10 mouse cellular contexts compared by ENCODE assay signal in the genomic region with DNA sequence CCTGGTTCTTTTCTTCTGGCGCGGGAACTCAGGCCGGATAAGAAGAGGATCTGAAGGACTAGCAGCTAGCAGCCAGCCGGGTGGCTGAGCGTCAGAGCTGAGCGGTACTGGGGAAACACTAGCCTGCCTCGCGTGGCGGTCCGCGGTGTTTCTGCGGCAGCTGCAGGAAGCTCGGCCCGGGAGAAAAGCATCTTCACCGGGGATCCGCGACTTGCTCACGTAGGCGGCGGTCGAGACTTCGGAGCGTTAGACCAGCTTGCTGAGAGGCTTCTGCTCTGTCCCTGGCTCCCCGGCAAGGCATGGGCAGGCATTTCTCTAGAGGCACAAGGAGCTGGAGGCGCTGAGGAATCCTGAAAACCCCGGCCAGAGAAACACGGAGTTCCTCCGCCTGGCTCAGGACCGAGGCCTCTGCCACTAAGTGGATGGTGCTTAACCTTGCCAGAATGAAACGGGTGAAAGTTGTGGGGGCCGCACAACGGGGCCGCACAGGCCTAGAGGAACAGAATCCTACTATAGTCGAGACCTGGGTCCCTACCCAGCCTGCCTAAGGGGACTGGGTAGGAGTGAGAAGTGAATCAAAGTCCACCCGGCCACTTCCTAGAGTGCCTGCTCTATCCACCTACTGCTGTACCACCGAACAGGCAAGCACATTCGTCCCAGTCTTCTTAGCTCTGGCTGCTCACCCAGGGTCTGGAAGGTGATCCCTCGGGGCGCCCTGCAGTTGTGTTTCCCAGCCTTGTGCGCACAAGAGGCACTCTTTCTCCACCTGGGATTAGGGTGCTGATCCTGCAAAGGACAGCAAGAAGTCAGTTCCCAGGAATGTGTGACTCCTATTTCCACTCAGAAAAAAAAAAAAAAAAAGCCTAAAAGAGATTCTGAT. TPM values are rescaled to one million over a fixed set of nuclear protein-coding genes. Genes with fewer than 3 reads are reported as not detected.
A peak's percentile ranks its signal among the peaks of the same experiment; 100 is the strongest.
DNase-seq lines count a peak whose midpoint lies in the region; ATAC-seq and TF ChIP-seq lines count a peak whose summit lies in the region.
"Had no signal": no experiment of that assay in that cellular context is flagged by ENCODE, and none has a peak within 500 bp of the region (broad histone marks: within the 10 kb centered on the region; RNA-seq: fewer than 3 reads in every experiment).

No protein-coding gene starts in this region.

- no peak overlapping the region for H3K4me2 ChIP-seq in lung, postnatal 0 days (replicated peaks; ENCODE audit: low read depth, low read length)
- H3K4me2 ChIP-seq in neural tube, embryonic 14.5 days (ENCODE audit: low read depth, low read length), result 0 out of 2 replicates have a peak overlapping the region, but pooled peaks have one; percentile 12

- 0 out of 2 replicates have a peak, but pooled peaks have one; percentile 14 for ATAC-seq in lung, postnatal 0 days
- peak; percentile 42; the same call in 1 of the 2 replicates for ATAC-seq in neural tube, embryonic 14.5 days (ENCODE audit: low read depth)

- no peak overlapping the region for H3K9ac ChIP-seq in lung, postnatal 0 days (replicated peaks; ENCODE audit: low read depth)
- no peak overlapping the region for H3K9ac ChIP-seq in neural tube, embryonic 14.5 days (replicated peaks; ENCODE audit: low read depth, low read length)
- H3K9ac ChIP-seq: liver, embryonic 14.5 days had no signal

- no peak for TF ChIP-seq EP300 in lung, postnatal 0 days (IDR thresholded peaks at IDR 0.05)

- peaks cover 71% of the 10 kb centered on the region for H3K27me3 ChIP-seq in lung, postnatal 0 days (replicated peaks; ENCODE audit: insufficient read depth, low read length)
- peaks cover 47% of the 10 kb centered on the region for H3K27me3 ChIP-seq in neural tube, embryonic 14.5 days (ENCODE audit: control insufficient read depth, insufficient read depth, low read length)

- peak; percentile 7 to 13 for DNase-seq in adrenal gland, postnatal 36 days
- no peak for DNase-seq in adrenal gland, adult 2 months
- no peak for DNase-seq in lung, postnatal 0 days (ENCODE audit: low spot score)
- DNase-seq in lung, adult 2 months, result no peak
- DNase-seq in induced T-regulatory cell, adult 2 months (ENCODE audit: low read depth), result peak; percentile 27
- DNase-seq in layer of hippocampus, adult 9-11 months, result no peak
- DNase-seq in kidney, adult 8-10 months, result no peak

- H3K9me3 ChIP-seq in lung, postnatal 0 days (ENCODE audit: low read length), result no peaks in the 10 kb centered on the region
- H3K9me3 ChIP-seq in neural tube, embryonic 14.5 days (ENCODE audit: control insufficient read depth, low read length), result no peaks in the 10 kb centered on the region

- no peak overlapping the region for H3K27ac ChIP-seq in lung, postnatal 0 days (ENCODE audit: low read length)
- H3K27ac ChIP-seq in neural tube, embryonic 14.5 days (ENCODE audit: low read depth, low read length), result no peak overlapping the region
- H3K27ac ChIP-seq: liver, embryonic 14.5 days had no signal

- TF ChIP-seq POLR2A in lung, adult 2 months (IDR thresholded peaks at IDR 0.05; ENCODE audit: borderline replicate concordance, extremely low read depth, low read depth, low read length), result no peak

- no peak overlapping the region for H3K4me3 ChIP-seq in lung, postnatal 0 days (ENCODE audit: low read depth, low read length)
- no peak overlapping the region for H3K4me3 ChIP-seq in lung, adult 2 months (replicated peaks; ENCODE audit: extremely low read depth, low read depth, low read length)
- no peak overlapping the region for H3K4me3 ChIP-seq in neural tube, embryonic 14.5 days (ENCODE audit: low read depth, low read length)

- H3K4me1 ChIP-seq in lung, postnatal 0 days (ENCODE audit: insufficient read depth, low read depth, low read length), result peaks cover 17% of the 10 kb centered on the region
- H3K4me1 ChIP-seq in lung, adult 2 months (ENCODE audit: control insufficient read depth, insufficient read depth, low read length), result peaks cover 11% of the 10 kb centered on the region
- H3K4me1 ChIP-seq in neural tube, embryonic 14.5 days (ENCODE audit: control insufficient read depth, insufficient read depth, low read length), result peaks cover 17% of the 10 kb centered on the region

- peak; percentile 25; the same call in 1 of the 2 replicates for TF ChIP-seq CTCF in lung, postnatal 0 days (IDR thresholded peaks at IDR 0.05)
- TF ChIP-seq CTCF in lung, adult 2 months (IDR thresholded peaks at IDR 0.05; ENCODE audit: insufficient read depth, low read length), result no peak

- H3K36me3 ChIP-seq in lung, postnatal 0 days (ENCODE audit: insufficient read depth, low read length), result no peaks in the 10 kb centered on the region
- no peaks in the 10 kb centered on the region for H3K36me3 ChIP-seq in neural tube, embryonic 14.5 days (ENCODE audit: control insufficient read depth, insufficient read depth, low read length)

- WGBS in lung, postnatal 0 days, result under 1% methylated on average over 40 of the region's 40 CpGs
- 3% methylated on average over 40 of the region's 40 CpGs for WGBS in lung, adult 2 months
- WGBS in neural tube, embryonic 14.5 days, result under 1% methylated on average over 39 of the region's 40 CpGs

RNA-seq across cellular contexts. Expression of gene Foxl2, which starts 2.7 kb away (rescaled TPM):
- not detected for total RNA-seq in adrenal gland, postnatal 36 days (2021)
- total RNA-seq in adrenal gland, adult 2 months (2021), result under 1 TPM in 1 of 2 experiments, not detected in 1; 0.20 TPM
- 0.04 and 0.35 TPM in 2 replicates for polyA plus RNA-seq in adrenal gland, adult 2 months (2012; rRNA removed)
- polyA plus RNA-seq in lung, postnatal 0 days (2015; fragmentation: Nextera tagmentation; extraction: Ambion mirVana), result not detected in 2 replicates
- polyA plus RNA-seq in lung, adult 2 months (2012; rRNA removed), result not detected in 2 replicates
- 0.32 and 0.72 TPM in 2 replicates for polyA plus RNA-seq in neural tube, embryonic 14.5 days (2014; fragmentation: Nextera tagmentation; extraction: Ambion mirVana)
- polyA plus RNA-seq: liver, embryonic 14.5 days had no signal

RNA-seq across cellular contexts. Expression of gene Faim, which starts 33.8 kb away (rescaled TPM):
- 10 to 100 TPM; 18.3 to 24.9 TPM for total RNA-seq in adrenal gland, postnatal 36 days (2021)
- total RNA-seq in adrenal gland, adult 2 months (2021), result 10 to 100 TPM; 20.6 to 22.0 TPM
- polyA plus RNA-seq in adrenal gland, adult 2 months (2012; rRNA removed), result 0.83 and 1.1 TPM in 2 replicates
- polyA plus RNA-seq in lung, postnatal 0 days (2015; fragmentation: Nextera tagmentation; extraction: Ambion mirVana), result 35.3 and 38.4 TPM in 2 replicates
- 5.2 and 6.6 TPM in 2 replicates for polyA plus RNA-seq in lung, adult 2 months (2012; rRNA removed)
- 119 and 124 TPM in 2 replicates for polyA plus RNA-seq in neural tube, embryonic 14.5 days (2014; fragmentation: Nextera tagmentation; extraction: Ambion mirVana)

RNA-seq across cellular contexts. Expression of gene 7420426K07Rik, which starts 49.5 kb away (rescaled TPM):
- total RNA-seq in adrenal gland, postnatal 36 days (2021), result not detected
- total RNA-seq in adrenal gland, adult 2 months (2021), result not detected
- polyA plus RNA-seq in adrenal gland, adult 2 months (2012; rRNA removed), result not detected in 2 replicates
- polyA plus RNA-seq in lung, postnatal 0 days (2015; fragmentation: Nextera tagmentation; extraction: Ambion mirVana), result not detected in 2 replicates
- polyA plus RNA-seq in lung, adult 2 months (2012; rRNA removed), result not detected in 2 replicates
- not detected in 2 replicates for polyA plus RNA-seq in neural tube, embryonic 14.5 days (2014; fragmentation: Nextera tagmentation; extraction: Ambion mirVana)
- polyA plus RNA-seq: cerebellum, adult 2 months; liver, embryonic 14.5 days had no signal

Comparison
In these comparisons a context has a peak if more than half of its experiments do, and no peak if none do; other contexts are left out.
1. DNase-seq: peak in adrenal gland, postnatal 36 days (2 of 2) and induced T-regulatory cell, adult 2 months (single experiment); none in adrenal gland, adult 2 months (single experiment), lung, postnatal 0 days (single experiment), lung, adult 2 months (single experiment), layer of hippocampus, adult 9-11 months (single experiment) and kidney, adult 8-10 months (0 of 2).